Mouse (Mus musculus): ENCODE results near the gene Lmo2. TPM values are rescaled to one million over a fixed set of nuclear protein-coding genes. Genes with fewer than 3 reads are reported as not detected.
A peak's percentile ranks its signal among the peaks of the same experiment; 100 is the strongest.

Gene Lmo2
- polyA plus RNA-seq, 1 experiment from 2014 or later, result 19.8 TPM

DNA sequence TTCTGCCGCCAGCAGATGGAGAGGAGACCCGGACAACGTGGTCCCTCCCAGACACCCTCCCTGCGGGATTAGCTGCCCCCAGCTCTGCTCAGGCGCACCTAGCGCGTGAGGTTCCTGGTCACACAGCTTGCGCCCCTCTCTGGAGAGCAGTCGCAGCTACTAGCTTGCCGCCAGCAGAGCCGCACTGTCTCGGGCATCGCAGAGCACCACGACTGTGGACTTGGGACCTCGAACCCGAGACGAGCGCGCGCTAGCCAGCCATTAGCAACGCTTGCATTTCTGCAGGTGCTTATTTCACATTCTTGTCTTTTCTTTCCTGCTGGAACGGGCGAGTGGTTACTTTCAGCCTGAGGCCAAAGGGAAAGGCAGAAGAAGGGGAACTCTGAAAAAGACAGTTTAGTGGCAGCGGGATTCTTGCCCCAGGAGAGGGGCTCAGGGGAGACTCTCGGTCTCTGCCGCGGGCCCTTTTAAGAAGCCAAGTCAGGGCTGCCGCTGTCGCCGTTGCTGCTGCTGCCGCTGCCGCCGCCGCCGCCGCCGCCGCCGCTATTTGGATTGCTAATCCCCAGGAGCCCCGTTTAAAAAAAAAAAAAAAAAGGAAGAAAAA, 11.8 kb downstream of the Lmo2 start:
- ATAC-seq, result peak; percentile 82
- Histone ChIP-seq H3K4me1 (replicated peaks; ENCODE audit: control insufficient read depth, insufficient read depth, low read length) (peaks cover 15% of the 10 kb centered on the region), H3K9me3 (ENCODE audit: control insufficient read depth, low read length) (no peaks in the 10 kb centered on the region), H3K27ac (ENCODE audit: low read length) (peak overlapping the region; percentile 3; the same call in 1 of the 2 replicates), H3K27me3 (replicated peaks; ENCODE audit: control insufficient read depth, insufficient read depth, low read length) (peaks cover 6% of the 10 kb centered on the region; the same call in 1 of the 2 replicates), H3K36me3 (ENCODE audit: control insufficient read depth, insufficient read depth) (no peaks in the 10 kb centered on the region), H3K9ac (replicated peaks; ENCODE audit: low read depth, low read length) (peak overlapping the region; percentile 90), H3K4me3 (replicated peaks; ENCODE audit: low read length) (peak overlapping the region; percentile 81), H3K4me2 (ENCODE audit: low read length) (peak overlapping the region; percentile 71)
- WGBS, result 0% methylated on average over 37 of the region's 40 CpGs

DNA sequence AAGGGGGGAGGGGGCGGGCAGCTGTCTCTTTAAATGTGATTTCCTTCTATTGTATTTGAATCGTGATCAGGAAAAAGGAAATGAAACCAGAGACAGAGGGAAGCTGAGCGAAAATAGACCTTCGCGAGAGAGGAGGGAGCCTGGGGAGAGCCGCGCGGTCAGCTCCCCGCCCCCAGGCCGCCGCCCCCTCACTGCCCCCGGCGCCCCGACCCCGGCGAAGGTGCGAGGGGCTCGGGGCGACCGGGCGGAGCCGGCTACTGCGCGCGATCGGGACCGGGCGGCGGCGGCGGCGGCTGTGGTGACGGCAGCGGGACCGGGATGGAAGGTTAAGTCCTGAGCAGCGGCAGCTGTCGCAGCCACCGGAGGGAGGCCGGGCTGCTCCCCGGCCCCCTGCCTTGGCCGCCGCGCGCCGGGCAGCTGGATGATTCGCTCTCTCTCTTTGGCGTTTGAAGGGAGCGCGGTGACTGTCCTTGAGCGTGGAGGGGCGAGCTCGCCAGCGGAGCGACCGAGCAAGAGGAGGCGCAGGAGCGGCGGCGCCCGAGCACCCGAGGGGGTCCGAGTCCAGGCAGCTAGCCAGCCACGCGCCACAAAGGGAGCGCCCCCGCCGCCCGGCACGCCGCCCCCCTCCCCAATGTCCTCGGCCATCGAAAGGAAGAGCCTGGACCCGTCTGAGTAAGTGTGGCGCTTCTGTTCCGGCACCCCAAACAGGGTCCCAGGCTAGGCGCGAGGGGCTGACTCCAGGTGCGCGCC, 12.4 kb downstream of the Lmo2 start:
- H3K9me3 ChIP-seq (ENCODE audit: control insufficient read depth, low read length), result no peaks in the 10 kb centered on the region
- H3K27me3 ChIP-seq (replicated peaks; ENCODE audit: control insufficient read depth, insufficient read depth, low read length), result peaks cover 6% of the 10 kb centered on the region; the same call in 1 of the 2 replicates
- peak overlapping the region; percentile 90 for H3K9ac ChIP-seq (replicated peaks; ENCODE audit: low read depth, low read length)
- under 1% methylated on average over 75 of the region's 79 CpGs for WGBS
- peak overlapping the region; percentile 81 for H3K4me3 ChIP-seq (replicated peaks; ENCODE audit: low read length)
- peak overlapping the region; percentile 71 for H3K4me2 ChIP-seq (ENCODE audit: low read length)
- ATAC-seq, result peak; percentile 63
- peak overlapping the region; percentile 58 for H3K27ac ChIP-seq (ENCODE audit: low read length)
- H3K36me3 ChIP-seq (ENCODE audit: control insufficient read depth, insufficient read depth), result no peaks in the 10 kb centered on the region
- peaks cover 15% of the 10 kb centered on the region for H3K4me1 ChIP-seq (replicated peaks; ENCODE audit: control insufficient read depth, insufficient read depth, low read length)

DNA sequence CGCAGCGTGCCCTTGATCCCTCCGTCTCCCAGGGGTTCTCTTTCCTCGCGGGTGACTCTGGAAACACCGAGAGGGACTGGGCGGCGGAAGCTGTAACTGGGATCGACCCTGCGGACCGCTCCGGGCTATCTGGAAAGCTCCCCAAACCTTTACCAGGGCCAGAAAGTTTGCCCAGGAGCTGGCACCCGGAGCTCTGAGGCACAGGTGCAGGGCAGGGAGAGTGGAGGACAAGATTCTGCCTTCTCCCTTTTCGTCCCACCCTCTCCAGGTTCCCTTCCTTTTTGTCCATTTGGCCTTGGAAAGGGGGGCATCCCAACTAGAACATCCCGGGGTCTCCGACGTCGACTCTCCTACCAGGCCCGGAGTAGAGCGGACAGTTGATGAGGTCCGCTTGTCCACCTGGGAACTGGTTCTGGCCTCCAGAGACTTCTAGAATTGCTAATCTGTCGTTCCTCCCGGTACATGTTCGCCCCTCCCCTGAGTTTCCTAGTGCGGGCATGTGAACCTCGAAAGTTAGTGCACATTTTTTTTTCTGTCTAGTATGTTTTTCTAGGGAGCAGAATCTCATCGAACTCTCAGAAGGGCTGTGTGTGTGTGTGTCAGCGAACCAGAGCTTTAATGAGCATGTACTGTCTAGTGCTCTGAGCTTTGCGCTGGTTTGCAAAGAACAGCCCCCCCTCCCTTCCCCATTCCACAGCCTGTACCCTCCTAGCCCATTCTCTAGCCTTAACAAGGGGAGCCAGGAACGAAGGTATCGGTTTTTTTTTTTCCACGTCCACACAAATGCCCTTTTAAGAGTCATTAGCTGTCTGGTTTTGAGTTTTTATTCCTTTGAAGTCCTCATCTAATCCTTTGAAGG, 13.2 kb downstream of the Lmo2 start:
- Histone ChIP-seq H3K4me2 (ENCODE audit: low read length) (peak overlapping the region; percentile 71), H3K4me1 (replicated peaks; ENCODE audit: control insufficient read depth, insufficient read depth, low read length) (peaks cover 15% of the 10 kb centered on the region), H3K9me3 (ENCODE audit: control insufficient read depth, low read length) (no peaks in the 10 kb centered on the region), H3K27me3 (replicated peaks; ENCODE audit: control insufficient read depth, insufficient read depth, low read length) (peaks cover 6% of the 10 kb centered on the region; the same call in 1 of the 2 replicates), H3K36me3 (ENCODE audit: control insufficient read depth, insufficient read depth) (no peaks in the 10 kb centered on the region), H3K27ac (ENCODE audit: low read length) (peak overlapping the region; percentile 6), H3K4me3 (replicated peaks; ENCODE audit: low read length) (peak overlapping the region; percentile 81), H3K9ac (replicated peaks; ENCODE audit: low read depth, low read length) (peak overlapping the region; percentile 90)
- peak; percentile 1; the same call in 1 of the 2 replicates for ATAC-seq
- WGBS, result under 1% methylated on average over 32 of the region's 32 CpGs

DNA sequence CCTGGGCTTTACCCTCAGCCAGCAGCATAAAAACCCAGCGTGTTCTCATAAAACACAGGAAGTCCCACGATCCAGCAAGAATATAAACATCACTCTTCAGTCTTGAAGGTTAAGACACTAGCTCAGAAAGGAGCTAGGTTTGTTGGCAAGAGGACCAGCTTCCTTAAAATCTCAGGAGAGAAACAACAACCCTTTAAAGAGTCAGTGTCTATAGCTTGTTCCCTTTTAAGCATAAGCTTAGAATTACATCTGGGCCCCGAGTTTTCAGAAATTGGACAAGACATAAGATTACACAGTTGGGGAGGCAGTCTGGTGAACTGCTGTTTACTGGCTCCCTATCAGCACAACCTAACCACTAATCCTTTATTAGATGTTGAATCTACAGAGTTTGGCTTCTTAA, 14.1 kb downstream of the Lmo2 start:
- Histone ChIP-seq H3K4me2 (ENCODE audit: low read length) (no peak overlapping the region), H3K9me3 (ENCODE audit: control insufficient read depth, low read length) (no peaks in the 10 kb centered on the region), H3K27ac (ENCODE audit: low read length) (no peak overlapping the region), H3K36me3 (ENCODE audit: control insufficient read depth, insufficient read depth) (no peaks in the 10 kb centered on the region), H3K4me3 (replicated peaks; ENCODE audit: low read length) (no peak overlapping the region), H3K27me3 (replicated peaks; ENCODE audit: control insufficient read depth, insufficient read depth, low read length) (peaks cover 6% of the 10 kb centered on the region; the same call in 1 of the 2 replicates), H3K4me1 (replicated peaks; ENCODE audit: control insufficient read depth, insufficient read depth, low read length) (peaks cover 15% of the 10 kb centered on the region), H3K9ac (replicated peaks; ENCODE audit: low read depth, low read length) (no peak overlapping the region)
- no peak for ATAC-seq
- WGBS, result 11% methylated on average over 3 of the region's 3 CpGs

DNA sequence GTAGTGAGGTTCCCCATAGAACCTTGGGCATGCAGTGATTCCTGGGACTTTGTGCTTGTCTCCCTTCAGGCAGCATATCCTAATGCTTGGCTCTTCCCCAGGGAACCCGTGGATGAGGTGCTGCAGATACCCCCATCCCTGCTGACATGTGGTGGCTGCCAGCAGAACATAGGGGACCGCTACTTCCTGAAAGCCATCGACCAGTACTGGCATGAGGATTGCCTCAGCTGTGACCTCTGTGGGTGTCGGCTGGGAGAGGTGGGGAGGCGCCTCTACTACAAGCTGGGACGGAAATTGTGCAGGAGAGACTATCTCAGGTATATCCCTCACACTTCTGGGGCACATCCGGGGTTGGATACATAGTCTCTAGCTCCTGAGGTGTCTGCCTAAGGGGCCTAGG, 18.1 kb downstream of the Lmo2 start:
- WGBS, result 83% methylated on average over 7 of the region's 7 CpGs
- H3K4me1 ChIP-seq (replicated peaks; ENCODE audit: control insufficient read depth, insufficient read depth, low read length), result peaks cover 5% of the 10 kb centered on the region
- H3K9me3 ChIP-seq (ENCODE audit: control insufficient read depth, low read length), result no peaks in the 10 kb centered on the region
- no peak overlapping the region for H3K9ac ChIP-seq (replicated peaks; ENCODE audit: low read depth, low read length)
- no peak overlapping the region for H3K4me3 ChIP-seq (replicated peaks; ENCODE audit: low read length)
- no peaks in the 10 kb centered on the region for H3K36me3 ChIP-seq (ENCODE audit: control insufficient read depth, insufficient read depth)
- H3K4me2 ChIP-seq (ENCODE audit: low read length), result no peak overlapping the region
- peaks cover 6% of the 10 kb centered on the region; the same call in 1 of the 2 replicates for H3K27me3 ChIP-seq (replicated peaks; ENCODE audit: control insufficient read depth, insufficient read depth, low read length)
- no peak for ATAC-seq
- H3K27ac ChIP-seq (ENCODE audit: low read length), result no peak overlapping the region

DNA sequence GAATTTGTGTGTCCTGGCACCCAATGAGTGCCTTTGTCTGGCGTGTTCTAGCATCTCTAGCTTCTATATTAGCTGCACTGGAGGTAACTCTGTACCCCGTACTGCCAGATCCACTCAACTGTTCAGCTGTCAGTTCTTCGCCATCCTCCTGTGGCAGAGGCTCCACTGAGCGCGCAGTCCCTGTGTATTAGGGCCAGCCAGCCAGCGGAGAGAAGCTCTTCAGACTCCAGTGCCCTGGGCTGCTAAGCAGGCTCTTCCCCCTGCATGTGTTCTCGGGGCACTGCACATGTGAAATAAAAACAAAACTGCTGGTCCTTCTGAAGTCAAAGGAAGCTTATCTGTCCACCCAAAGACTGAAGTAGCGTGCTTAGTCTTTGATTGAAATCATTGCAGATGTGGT, 19.4 kb downstream of the Lmo2 start:
- no peak overlapping the region for H3K4me2 ChIP-seq (ENCODE audit: low read length)
- H3K4me3 ChIP-seq (replicated peaks; ENCODE audit: low read length), result no peak overlapping the region
- 46% methylated on average over 8 of the region's 8 CpGs for WGBS
- H3K4me1 ChIP-seq (replicated peaks; ENCODE audit: control insufficient read depth, insufficient read depth, low read length), result no peaks in the 10 kb centered on the region
- H3K9ac ChIP-seq (replicated peaks; ENCODE audit: low read depth, low read length), result no peak overlapping the region
- no peaks in the 10 kb centered on the region for H3K9me3 ChIP-seq (ENCODE audit: control insufficient read depth, low read length)
- 0 out of 2 replicates have a peak, but pooled peaks cover 2% of the 10 kb centered on the region for H3K27me3 ChIP-seq (replicated peaks; ENCODE audit: control insufficient read depth, insufficient read depth, low read length)
- no peak overlapping the region for H3K27ac ChIP-seq (ENCODE audit: low read length)
- no peaks in the 10 kb centered on the region for H3K36me3 ChIP-seq (ENCODE audit: control insufficient read depth, insufficient read depth)
- ATAC-seq, result no peak

DNA sequence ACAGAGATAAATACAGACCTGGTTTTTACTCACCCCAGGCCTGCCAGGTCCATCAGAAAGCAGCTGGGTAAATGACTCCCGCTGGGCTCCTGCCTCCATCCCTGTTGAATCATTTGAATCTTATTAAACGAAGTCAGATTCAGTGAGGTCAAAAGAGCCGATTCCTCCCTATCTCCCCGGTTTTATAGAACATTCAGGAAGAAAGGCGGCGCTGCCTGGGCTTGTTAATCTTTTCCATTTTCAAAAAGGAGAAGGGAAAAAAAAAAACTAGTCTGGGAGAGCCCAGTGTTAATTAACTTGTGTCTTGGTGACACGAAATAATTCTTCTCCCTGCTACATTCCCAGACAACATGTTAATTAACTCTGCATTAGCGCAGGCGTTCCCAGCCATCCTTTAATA, 19.9 kb downstream of the Lmo2 start:
- H3K27ac ChIP-seq (ENCODE audit: low read length), result no peak overlapping the region
- H3K9me3 ChIP-seq (ENCODE audit: control insufficient read depth, low read length), result no peaks in the 10 kb centered on the region
- 4% methylated on average over 9 of the region's 9 CpGs for WGBS
- no peak overlapping the region for H3K9ac ChIP-seq (replicated peaks; ENCODE audit: low read depth, low read length)
- no peak for ATAC-seq
- no peak overlapping the region for H3K4me3 ChIP-seq (replicated peaks; ENCODE audit: low read length)
- H3K4me2 ChIP-seq (ENCODE audit: low read length), result no peak overlapping the region
- H3K36me3 ChIP-seq (ENCODE audit: control insufficient read depth, insufficient read depth), result no peaks in the 10 kb centered on the region
- H3K27me3 ChIP-seq (replicated peaks; ENCODE audit: control insufficient read depth, insufficient read depth, low read length), result 0 out of 2 replicates have a peak, but pooled peaks cover 1% of the 10 kb centered on the region
- H3K4me1 ChIP-seq (replicated peaks; ENCODE audit: control insufficient read depth, insufficient read depth, low read length), result no peaks in the 10 kb centered on the region

DNA sequence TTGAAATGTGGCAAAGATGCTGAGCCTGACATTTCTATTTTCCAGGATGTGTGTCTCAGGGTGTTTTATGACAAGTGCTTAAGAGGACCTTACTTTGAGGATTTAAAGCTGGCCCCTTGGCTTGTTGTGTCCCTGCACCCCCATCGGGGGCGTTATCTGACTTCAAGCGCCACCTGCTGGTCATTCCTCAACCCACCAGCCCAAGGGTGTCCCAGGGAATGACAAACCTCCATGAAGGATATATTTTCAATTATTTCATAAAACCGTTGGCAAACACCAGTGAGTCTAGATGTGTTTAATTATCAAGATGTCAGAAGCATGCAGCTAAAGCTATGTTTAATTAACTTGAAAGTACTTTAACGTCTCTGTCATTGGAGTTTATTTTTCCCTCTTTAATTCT, 24.5 kb downstream of the Lmo2 start:
- H3K4me1 ChIP-seq (replicated peaks; ENCODE audit: control insufficient read depth, insufficient read depth, low read length), result no peaks in the 10 kb centered on the region
- H3K36me3 ChIP-seq (ENCODE audit: control insufficient read depth, insufficient read depth), result no peaks in the 10 kb centered on the region
- H3K9me3 ChIP-seq (ENCODE audit: control insufficient read depth, low read length), result no peaks in the 10 kb centered on the region
- H3K4me3 ChIP-seq (replicated peaks; ENCODE audit: low read length), result no peak overlapping the region
- no peak overlapping the region for H3K27ac ChIP-seq (ENCODE audit: low read length)
- peak; percentile 88 for ATAC-seq
- H3K9ac ChIP-seq (replicated peaks; ENCODE audit: low read depth, low read length), result no peak overlapping the region
- no peaks in the 10 kb centered on the region for H3K27me3 ChIP-seq (replicated peaks; ENCODE audit: control insufficient read depth, insufficient read depth, low read length)
- H3K4me2 ChIP-seq (ENCODE audit: low read length), result no peak overlapping the region
- 4% methylated on average over 5 of the region's 5 CpGs for WGBS

DNA sequence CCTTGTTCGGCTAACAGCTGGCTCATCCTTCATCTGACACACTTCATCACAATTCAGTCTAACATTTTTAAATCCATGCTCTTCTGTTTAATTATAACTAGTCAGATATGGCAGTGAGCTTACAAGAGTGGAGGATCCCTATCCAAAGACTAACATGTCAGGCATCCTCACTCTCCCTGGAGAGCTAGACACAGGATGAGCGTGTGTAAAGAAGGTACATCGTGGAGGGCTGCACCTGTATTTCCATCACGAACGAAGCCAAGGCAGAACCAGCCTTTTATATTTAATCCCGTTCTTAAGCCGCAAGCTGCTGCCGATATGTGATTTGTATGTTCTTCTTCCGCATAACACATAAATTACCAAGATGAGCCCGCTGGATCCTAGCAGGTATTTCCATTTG, 25.4 kb downstream of the Lmo2 start:
- Histone ChIP-seq H3K27ac (ENCODE audit: low read length) (no peak overlapping the region), H3K36me3 (ENCODE audit: control insufficient read depth, insufficient read depth) (no peaks in the 10 kb centered on the region), H3K27me3 (replicated peaks; ENCODE audit: control insufficient read depth, insufficient read depth, low read length) (no peaks in the 10 kb centered on the region), H3K9me3 (ENCODE audit: control insufficient read depth, low read length) (no peaks in the 10 kb centered on the region), H3K4me3 (replicated peaks; ENCODE audit: low read length) (no peak overlapping the region), H3K4me2 (ENCODE audit: low read length) (no peak overlapping the region), H3K4me1 (replicated peaks; ENCODE audit: control insufficient read depth, insufficient read depth, low read length) (no peaks in the 10 kb centered on the region), H3K9ac (replicated peaks; ENCODE audit: low read depth, low read length) (no peak overlapping the region)
- no peak for ATAC-seq
- WGBS, result 92% methylated on average over 10 of the region's 10 CpGs
